Mouse (Mus musculus) T-cell, adult 2 months (primary cell): ENCODE measurements around the gene Arap1.
A peak's percentile ranks its signal among the peaks of the same experiment; 100 is the strongest.

Source experiments
- DNase-seq: peaks from one replicate; pipeline ENCODE4 v3.0.0; 2022; ENCODE audit warnings: low spot score

The Arap1 gene

GRCm38 (mm10) chr7:101347767-101348270 lies at the start of gene Arap1:
TSS of gene Arap1 (plus strand) at chr7:101348067.
- DNase-seq = peak; percentile 61

GRCm38 (mm10) chr7:101298375-101298774 lies 49.5 kb upstream of the Arap1 start:
- DNase-seq = no peak

DNA sequence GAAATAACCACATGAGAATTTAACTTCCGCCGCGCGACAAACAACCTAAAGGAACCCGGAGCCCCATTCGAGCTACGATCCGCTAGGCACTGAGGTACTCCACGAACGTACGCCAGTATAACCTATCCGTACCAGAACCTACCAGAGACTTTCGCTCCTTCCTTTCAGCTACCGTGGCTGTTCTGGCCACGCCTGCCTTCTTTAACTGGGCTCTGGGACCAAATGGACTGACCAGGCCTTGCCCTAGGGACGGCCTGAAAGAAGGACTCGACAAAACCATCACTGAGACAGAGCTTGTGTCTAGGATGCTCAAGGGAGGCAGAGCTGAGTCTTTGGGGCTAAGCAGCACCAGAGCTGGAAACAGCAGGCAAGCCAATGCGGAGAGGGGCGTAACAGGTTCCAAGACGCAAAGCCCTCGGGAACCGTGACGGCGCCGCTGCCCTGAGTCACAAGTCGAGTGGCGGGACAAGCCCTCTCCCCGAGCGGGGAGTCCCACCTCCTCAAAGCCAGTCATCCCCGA lies 46.4 kb upstream of the Arap1 start:
- peak; percentile 78 for DNase-seq

DNA sequence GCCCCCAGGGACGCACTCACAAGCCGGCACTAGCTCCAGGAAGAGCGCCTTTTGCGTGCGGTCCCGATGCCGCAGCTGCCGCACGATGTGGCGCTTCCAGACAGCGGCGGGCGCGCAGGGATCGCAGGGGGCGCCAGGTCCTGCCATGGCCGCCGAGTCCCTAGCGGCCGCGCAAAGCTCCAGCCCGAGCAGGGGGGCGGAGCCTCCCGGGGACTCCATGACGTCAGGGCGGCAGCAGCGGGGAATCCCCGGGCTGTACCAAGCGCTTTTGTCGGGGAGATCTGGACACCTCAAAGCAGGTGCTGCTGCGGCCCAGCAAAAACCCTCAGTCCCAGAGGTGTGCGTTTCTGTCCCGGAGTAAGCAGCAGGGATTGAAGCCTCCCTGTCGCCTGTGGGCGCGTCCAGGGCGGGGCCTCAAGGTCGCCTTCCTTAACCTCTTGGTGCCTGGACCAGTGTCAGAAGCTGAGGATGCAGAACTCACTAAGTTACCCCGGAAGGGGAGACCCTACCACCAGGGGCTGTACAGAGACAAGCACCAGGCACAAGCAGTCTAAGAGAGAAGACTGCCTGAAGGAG lies 45.9 kb upstream of the Arap1 start, which contains the start of gene Atg16l2:
Gene Atg16l2, minus strand, starts transcription at position 371 of the 576 bp plus-strand sequence.
- DNase-seq = peak; percentile 99

DNA sequence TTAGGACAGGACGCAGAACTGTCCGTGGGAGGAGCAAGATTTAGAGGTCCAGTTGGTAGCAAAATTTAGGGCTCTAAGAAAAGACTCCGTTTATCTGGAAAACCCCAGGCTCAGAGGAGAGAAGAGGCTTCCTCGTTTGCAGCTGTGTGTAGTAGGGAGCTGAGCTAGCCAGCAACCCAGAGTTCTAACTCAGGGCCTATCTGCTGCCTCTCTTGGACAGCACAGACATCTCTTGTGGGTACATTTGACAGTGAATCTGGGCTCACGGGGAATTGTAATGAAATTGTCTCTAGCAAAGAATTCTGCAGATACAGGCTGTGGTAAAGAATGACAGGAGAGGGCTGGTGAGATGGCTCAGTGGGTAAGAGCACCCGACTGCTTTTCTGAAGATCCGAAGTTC lies 45.2 kb upstream of the Arap1 start:
- DNase-seq = no peak

DNA sequence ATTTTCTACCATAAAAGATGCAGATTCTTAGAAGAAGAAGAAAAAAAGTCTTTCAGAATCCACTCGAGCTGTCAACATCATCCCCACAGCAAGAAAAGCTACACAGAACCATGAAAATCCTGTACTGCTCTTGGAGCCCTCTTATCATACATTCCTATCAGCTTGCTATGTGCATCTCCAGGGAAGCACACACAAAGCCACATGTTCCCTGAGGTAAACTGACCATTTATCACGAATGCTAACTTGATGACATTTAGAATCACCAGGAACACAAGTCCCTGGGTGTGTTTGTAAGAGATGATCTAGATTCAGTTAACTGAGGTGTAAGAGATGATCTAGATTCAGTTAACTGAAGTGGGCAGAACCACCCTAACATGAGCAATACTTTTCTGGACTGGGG lies 41.0 kb upstream of the Arap1 start:
- DNase-seq = no peak

GRCm38 (mm10) chr7:101309985-101310326 lies 37.9 kb upstream of the Arap1 start:
- no peak for DNase-seq

- peak; percentile 98 for DNase-seq
Measured at GRCm38 (mm10) chr7:101310327-101311028, 37.4 kb upstream of the Arap1 start.

DNA sequence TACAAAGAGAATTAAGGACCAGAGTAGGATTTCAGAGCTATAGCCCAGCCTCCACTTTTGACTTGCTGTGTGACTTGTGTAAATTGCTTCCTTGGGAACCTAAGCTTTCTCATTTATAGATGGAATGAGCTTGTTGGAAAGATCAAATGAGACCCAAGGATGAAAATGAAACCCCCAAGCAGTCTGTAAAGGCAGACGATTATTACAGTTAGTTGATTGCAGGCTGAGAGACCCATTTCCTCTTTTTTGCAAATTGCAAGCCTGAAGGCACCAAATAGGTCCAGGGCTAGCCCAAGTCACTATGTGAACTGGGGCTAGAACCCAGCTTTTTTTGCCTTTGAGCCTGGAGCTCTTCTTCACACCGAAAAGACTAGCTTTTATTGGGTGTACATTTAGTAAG lies 36.8 kb upstream of the Arap1 start:
- no peak for DNase-seq

- no peak for DNase-seq
Measured at GRCm38 (mm10) chr7:101313033-101313432, 34.8 kb upstream of the Arap1 start.

GRCm38 (mm10) chr7:101314396-101314795 lies 33.5 kb upstream of the Arap1 start:
- DNase-seq = no peak

DNA sequence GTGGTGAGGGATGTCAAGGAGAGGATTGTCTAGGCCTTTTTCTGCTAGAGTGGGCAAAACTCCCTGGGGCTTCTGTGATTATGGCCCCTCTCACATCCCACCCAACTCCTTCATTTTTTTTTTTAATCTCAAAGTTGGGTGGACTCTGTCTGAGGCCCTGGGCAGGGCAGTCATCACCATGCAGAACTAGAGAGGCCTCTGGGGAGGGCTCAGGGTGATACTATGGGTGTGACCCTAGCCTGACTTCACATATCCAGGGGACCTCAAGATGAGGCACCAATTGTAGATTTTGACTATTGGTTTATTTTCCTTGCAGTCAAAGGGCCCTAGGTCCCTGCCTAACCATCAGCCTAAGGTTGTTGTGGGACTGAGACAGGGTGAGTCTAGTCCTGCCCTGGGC lies 32.2 kb upstream of the Arap1 start:
- DNase-seq = no peak

DNA sequence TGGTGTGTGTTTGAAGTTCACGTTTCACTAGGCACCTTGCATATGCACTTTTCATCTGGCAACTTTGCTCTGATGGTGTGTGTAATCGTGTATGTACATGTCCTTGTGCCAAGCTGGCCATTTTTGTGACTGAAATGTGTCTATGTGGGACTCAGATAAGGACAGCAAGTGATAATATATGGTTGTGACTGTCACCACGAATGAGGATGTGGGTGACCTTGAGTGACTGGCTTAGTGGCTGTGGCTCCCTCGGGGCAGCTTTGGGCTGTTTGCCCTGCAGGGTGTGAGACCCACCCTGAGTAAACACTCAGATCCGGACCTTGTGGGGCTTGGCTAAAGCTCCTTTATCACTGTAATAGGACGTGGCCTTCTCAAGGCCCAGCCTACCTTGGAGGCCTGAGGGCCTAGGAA lies 31.3 kb upstream of the Arap1 start:
- no peak for DNase-seq

DNA sequence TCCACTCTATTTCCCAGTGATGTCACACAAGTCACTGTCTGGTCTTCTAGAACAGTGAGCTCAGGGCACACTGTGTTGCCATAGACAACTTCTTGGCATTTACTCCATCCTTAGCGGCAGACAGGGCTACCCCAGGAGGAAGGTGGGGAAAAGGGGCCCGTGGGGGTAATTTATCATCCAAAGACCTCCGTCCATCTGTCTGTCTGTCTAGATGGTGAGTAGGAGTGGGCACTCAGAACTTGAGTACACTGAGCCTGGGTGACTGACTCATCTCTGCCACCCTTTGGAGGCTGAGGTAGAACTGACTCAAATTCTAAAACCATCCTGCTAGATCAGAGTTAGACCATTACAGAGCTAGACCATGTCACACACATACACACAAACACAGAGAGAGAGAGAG lies 30.9 kb upstream of the Arap1 start, which contains the start of gene Stard10:
Gene Stard10, plus strand, starts transcription at position 73 of the 400 bp plus-strand sequence.
- no peak for DNase-seq

DNA sequence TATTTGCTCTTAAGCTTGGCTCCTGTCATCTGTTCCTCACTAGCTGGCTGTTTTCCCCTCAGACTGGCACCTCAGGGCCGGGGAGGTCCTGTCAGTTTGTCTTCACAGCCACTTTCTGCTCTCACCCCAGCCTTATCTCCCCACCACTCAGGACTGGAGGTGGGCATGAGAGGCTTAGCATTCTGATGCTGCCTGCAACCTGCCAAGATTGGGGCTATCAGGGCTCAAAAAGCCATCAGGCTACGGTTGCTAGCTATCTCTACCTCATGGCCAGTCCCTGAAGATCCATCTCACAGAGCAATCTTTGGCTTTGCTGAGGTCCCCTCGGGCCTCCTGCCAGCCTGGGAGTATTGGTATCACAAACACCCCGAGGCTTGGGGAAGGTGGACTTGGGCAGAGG lies 29.0 kb upstream of the Arap1 start:
- no peak for DNase-seq

DNA sequence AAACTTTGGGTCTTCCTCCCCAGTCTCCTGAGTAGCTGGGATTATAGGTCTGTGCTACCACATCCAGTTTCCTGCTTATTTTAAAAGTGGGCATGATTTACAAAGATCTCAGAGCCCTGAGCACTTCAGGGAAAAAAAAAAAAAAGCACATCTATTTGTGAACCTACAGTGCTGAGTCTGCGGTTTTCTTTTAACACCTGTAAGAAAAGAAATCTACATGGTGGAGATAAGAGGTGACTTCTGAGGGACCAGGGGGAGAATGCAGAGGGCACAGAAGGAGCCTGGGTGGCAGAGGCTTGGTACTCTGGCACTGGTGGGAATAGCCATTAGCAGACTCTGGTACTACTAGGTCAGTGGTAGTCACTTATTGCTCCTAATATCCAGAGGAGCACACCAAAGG lies 28.1 kb upstream of the Arap1 start:
- no peak for DNase-seq

DNA sequence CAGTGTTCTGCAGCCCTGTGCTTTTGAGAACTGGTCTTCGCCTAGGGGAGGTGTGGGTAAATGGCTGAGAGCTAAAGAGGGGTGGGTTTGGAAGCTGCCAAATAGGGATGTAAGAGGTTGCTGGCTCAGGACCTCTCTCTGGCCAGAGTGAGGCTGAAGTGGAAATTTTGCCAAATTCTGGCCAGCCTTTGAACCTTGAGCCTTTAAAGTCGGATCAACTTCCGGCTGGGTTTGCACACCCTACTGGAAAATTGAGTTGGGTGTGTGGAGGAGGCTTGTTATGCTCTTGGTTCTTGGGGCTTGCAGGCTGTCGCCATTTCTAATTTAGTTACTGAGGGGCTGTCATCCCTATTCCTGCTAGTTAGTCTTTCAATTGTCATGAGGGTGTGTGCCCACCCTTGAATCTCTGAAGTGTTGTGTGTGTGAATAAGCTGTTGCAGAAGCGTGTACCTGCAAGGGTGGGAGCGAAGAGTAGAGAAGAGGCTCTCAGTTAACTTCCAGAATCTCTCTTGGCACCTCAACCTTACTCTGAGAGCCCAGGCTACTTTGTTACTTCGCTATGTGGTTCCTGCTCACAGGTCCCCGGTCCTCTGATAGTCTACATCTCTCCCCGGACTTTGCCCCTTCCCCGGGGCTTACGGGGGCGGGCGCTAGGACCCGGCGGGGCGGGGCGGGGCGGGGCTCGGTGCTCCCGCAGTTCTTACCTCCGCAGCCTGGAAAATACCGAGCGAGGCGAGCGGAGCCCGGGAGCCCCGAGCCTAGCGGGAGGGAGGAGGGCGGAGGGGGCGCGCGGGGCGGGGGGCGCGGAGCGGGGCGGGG lies 27.3 kb upstream of the Arap1 start:
- DNase-seq = peak; percentile 16

- peak; percentile 26 for DNase-seq
Measured at GRCm38 (mm10) chr7:101321218-101321827, 26.5 kb upstream of the Arap1 start.

- DNase-seq = no peak
Measured at GRCm38 (mm10) chr7:101323141-101323594, 24.7 kb upstream of the Arap1 start.

DNA sequence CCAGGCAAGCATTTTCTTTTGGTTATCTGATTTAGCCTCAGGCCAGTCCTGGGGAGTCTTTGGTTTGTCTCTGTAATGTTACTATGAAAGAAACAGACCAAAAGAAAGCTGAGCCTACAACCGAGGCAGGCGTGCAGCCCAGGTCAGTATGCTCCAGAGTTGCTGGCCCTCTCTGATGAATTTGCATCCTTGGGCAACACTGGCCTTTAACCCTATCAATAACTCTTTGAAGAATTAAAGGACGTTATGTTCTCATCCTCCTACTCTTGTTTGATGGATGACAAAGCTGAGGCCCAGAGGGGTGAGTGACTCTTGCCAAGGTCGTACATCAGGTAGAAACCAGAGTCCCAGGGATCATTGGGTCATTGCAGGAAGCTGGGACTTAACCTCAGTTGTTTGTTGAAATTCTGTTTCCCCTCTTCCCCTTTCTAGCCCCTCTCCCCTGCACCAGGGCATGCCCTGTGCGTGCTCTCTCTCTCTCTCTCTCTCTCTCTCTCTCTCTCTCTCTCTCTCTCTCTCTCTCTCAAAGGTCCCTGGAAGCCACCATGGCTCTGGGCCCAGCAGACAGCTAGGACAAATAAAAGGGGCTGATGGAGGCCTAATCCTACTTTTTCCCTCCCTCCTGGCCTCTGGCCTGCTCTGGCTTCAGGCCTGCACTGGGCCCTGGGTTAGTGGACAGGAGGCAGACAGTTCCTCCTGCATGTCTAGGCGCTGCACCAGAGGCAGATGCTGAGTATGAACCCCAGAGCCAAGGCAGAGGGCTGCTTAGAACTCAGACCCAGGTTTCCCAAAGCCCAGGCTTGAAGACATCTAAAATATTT lies 23.5 kb upstream of the Arap1 start:
- DNase-seq = no peak

DNA sequence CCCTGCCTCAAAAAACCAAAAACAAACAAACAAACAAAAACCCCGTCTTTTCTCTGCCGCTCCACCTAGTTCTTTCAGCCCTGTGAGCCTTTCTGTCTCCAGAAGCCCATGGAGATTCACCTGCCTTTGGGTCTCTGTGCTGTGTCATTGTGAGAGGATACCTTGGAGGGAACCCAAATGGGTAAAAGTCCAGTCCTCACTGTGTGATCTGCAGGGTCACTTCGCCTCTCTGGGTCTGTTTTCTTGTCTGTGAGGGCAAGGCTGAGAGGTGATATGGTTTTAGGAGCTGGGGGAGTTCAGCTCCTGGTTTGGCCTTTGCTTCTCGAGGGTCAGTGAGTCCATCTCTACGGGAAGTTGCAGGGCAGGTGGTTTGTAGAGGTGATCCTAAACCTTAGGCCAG lies 21.9 kb upstream of the Arap1 start:
- DNase-seq = no peak
